ENCODE assay signal across 13 mouse cellular contexts in the genomic region with DNA sequence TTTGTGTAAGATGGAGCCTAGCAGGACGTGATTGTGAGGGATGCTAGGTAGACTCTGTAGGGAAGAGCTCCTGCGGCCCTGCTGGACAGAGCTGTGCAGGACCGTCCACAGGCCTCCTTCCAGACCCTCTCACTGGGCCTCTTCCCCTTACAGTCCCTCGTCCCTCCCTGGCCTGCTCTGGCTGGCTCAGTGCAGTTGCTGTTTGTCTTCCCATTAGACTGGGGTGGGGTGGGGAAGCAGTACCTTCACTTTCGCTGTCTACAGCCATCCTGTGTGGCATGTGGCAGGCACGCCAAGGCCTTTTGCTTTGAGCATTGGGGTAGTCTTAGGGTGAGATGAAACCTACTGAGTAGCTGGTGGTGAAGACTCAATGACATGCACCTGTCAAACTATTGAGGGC. TPM values are rescaled to one million over a fixed set of nuclear protein-coding genes. Genes with fewer than 3 reads are reported as not detected.
DNase-seq lines count a peak whose midpoint lies in the region; ATAC-seq lines count a peak whose summit lies in the region.
"Had no signal": no experiment of that assay in that cellular context is flagged by ENCODE, and none has a peak within 500 bp of the region (broad histone marks: within the 10 kb centered on the region; RNA-seq: fewer than 3 reads in every experiment).

No protein-coding gene starts in this region.

- H3K27ac ChIP-seq in heart, embryonic 16.5 days (ENCODE audit: low read length), result no peak overlapping the region; the same call in 1 of the 2 replicates
- H3K27ac ChIP-seq: embryonic facial prominence, embryonic 13.5 days; heart, embryonic 13.5 days; neural tube, embryonic 12.5 days had no signal

- WGBS in heart, embryonic 16.5 days, result 62% methylated on average over 6 of the region's 6 CpGs

- no peaks in the 10 kb centered on the region for H3K36me3 ChIP-seq in heart, embryonic 16.5 days (ENCODE audit: control insufficient read depth, insufficient read depth)

- H3K4me3 ChIP-seq in heart, embryonic 16.5 days (ENCODE audit: low read length), result peak overlapping the region; percentile 40
- H3K4me3 ChIP-seq: embryonic facial prominence, embryonic 13.5 days; heart, embryonic 13.5 days; neural tube, embryonic 12.5 days had no signal

- intact Hi-C loops in heart, postnatal 36 days (cut with DNase I), result no loop called here

- peaks cover 10% of the 10 kb centered on the region; the same call in 1 of the 2 replicates for H3K4me1 ChIP-seq in heart, embryonic 16.5 days (ENCODE audit: control insufficient read depth, insufficient read depth, low read length)
- H3K4me1 ChIP-seq: neural tube, embryonic 12.5 days had no signal

- H3K9ac ChIP-seq in heart, embryonic 16.5 days (ENCODE audit: low read length), result no peak overlapping the region
- H3K9ac ChIP-seq: embryonic facial prominence, embryonic 13.5 days; heart, embryonic 13.5 days; neural tube, embryonic 12.5 days had no signal

- no peaks in the 10 kb centered on the region for H3K9me3 ChIP-seq in heart, embryonic 16.5 days (replicated peaks; ENCODE audit: control insufficient read depth, low read length)
- H3K9me3 ChIP-seq: embryonic facial prominence, embryonic 13.5 days; heart, embryonic 13.5 days; neural tube, embryonic 12.5 days had no signal

- H3K27me3 ChIP-seq in heart, embryonic 16.5 days (ENCODE audit: control insufficient read depth, insufficient read depth, low read length), result no peaks in the 10 kb centered on the region
- H3K27me3 ChIP-seq: embryonic facial prominence, embryonic 13.5 days; heart, embryonic 13.5 days; neural tube, embryonic 12.5 days had no signal

- peak overlapping the region; percentile 30; the same call in 1 of the 2 replicates for H3K4me2 ChIP-seq in heart, embryonic 16.5 days (ENCODE audit: low read depth, low read length)
- H3K4me2 ChIP-seq: embryonic facial prominence, embryonic 13.5 days; heart, embryonic 13.5 days; neural tube, embryonic 12.5 days had no signal

- ATAC-seq in heart, embryonic 16.5 days (replicated peaks; ENCODE audit: extremely low read depth, insufficient read depth, low FRiP score), result peak; percentile 39; the same call in 1 of the 2 replicates
- ATAC-seq in neutrophil, adult 5-6 weeks (ENCODE audit: extremely low read depth, insufficient number of reproducible peaks, low FRiP score, poor library complexity, severe bottlenecking), result peak; percentile 50

- no peak for DNase-seq in heart, postnatal 36 days
- DNase-seq in CD4-positive helper T cell, adult 2 months (ENCODE audit: low read depth, low spot score), result peak; percentile 54
- peak; percentile 68 for DNase-seq in induced T-regulatory cell, adult 2 months (ENCODE audit: low read depth)
- DNase-seq in left cerebral cortex, adult 11 months (ENCODE audit: low spot score), result no peak
- DNase-seq in layer of hippocampus, adult 8-10 months (ENCODE audit: low spot score in 2 of 2), result no peak
- no peak for DNase-seq in kidney, adult 9 months
- DNase-seq: adrenal gland, postnatal 36 days; left cerebral cortex, postnatal 4 days had no signal

RNA-seq across cellular contexts. Expression of a gene that starts 15.7 kb away (rescaled TPM):
- polyA plus RNA-seq in heart, embryonic 16.5 days (2015; fragmentation: Nextera tagmentation; extraction: Ambion mirVana), result 58.7 TPM in 2 replicates
- 10 to 100 TPM; 24.1 to 30.2 TPM for total RNA-seq in heart, postnatal 36 days (2021)
- total RNA-seq in neutrophil, adult 5-6 weeks (2017), result 297 and 309 TPM in 2 replicates
- 10 to 100 TPM; 47.4 to 53.9 (median 52.2) TPM for total RNA-seq in layer of hippocampus, adult 8-10 months (2022)

RNA-seq across cellular contexts. Expression of a gene that starts 41.6 kb away (rescaled TPM):
- polyA plus RNA-seq in heart, embryonic 16.5 days (2015; fragmentation: Nextera tagmentation; extraction: Ambion mirVana), result 3.4 and 6.8 TPM in 2 replicates
- 1 to 10 TPM; 1.2 to 2.2 TPM for total RNA-seq in heart, postnatal 36 days (2021)
- 169 and 182 TPM in 2 replicates for total RNA-seq in neutrophil, adult 5-6 weeks (2017)
- total RNA-seq in layer of hippocampus, adult 8-10 months (2022), result 1 to 10 TPM in 1 of 4 experiments, under 1 TPM in 3; 0.39 to 1.3 (median 0.51) TPM

RNA-seq across cellular contexts. Expression of a gene that starts 43.5 kb away (rescaled TPM):
- 1.0 and 1.1 TPM in 2 replicates for polyA plus RNA-seq in heart, embryonic 16.5 days (2015; fragmentation: Nextera tagmentation; extraction: Ambion mirVana)
- 1 to 10 TPM in 1 of 2 experiments, under 1 TPM in 1; 0.92 to 1.0 TPM for total RNA-seq in heart, postnatal 36 days (2021)
- total RNA-seq in neutrophil, adult 5-6 weeks (2017), result 0.12 TPM in 2 replicates
- total RNA-seq in layer of hippocampus, adult 8-10 months (2022), result 10 to 100 TPM; 35.7 to 52.6 (median 47.5) TPM

Comparison
In these comparisons a context has a peak if more than half of its experiments do, and no peak if none do; other contexts are left out.
1. DNase-seq: peak in CD4-positive helper T cell, adult 2 months (single experiment) and induced T-regulatory cell, adult 2 months (single experiment); none in heart, postnatal 36 days (0 of 2), left cerebral cortex, adult 11 months (single experiment), layer of hippocampus, adult 8-10 months (0 of 2) and kidney, adult 9 months (single experiment).
2. RNA of a gene that starts 41.6 kb away (total RNA-seq): 169 to 182 TPM in neutrophil, adult 5-6 weeks; 1.2 to 2.2 TPM in heart, postnatal 36 days and 0.39 to 1.3 TPM in layer of hippocampus, adult 8-10 months; every median in the first group is over 10 times any median in the second.
3. RNA of a gene that starts 43.5 kb away (total RNA-seq): 35.7 to 52.6 TPM in layer of hippocampus, adult 8-10 months; 0.92 to 1.0 TPM in heart, postnatal 36 days and 0.12 TPM in neutrophil, adult 5-6 weeks; every median in the first group is over 10 times any median in the second.